Mouse (Mus musculus): ENCODE data around the gene Bmp3. TPM values are rescaled to one million over a fixed set of nuclear protein-coding genes. Genes with fewer than 3 reads are reported as not detected.

Bmp3 gene
- 47.7 and 58.2 TPM in 2 replicates for polyA plus RNA-seq (2015; fragmentation: Nextera tagmentation; extraction: Ambion mirVana)

DNA sequence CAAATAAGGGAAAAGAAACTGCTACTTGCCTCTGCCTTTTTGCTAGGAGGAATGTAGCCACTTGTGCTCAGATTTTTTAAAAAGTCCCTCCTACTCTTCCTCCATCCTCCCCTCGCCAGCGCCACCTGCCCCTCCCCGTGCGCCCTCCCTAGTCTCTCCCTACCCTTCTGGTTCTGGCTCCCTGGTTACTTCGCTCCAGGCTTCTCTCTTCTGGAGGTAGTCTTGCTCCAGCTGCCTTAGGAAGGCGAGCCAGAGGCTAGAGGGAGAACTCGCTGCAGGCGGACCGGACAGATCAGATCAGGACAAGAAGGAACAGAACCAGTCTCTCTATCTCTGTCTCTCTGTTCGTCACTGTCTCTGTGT, at the start of gene Bmp3:
Gene Bmp3, plus strand, starts transcription at position 152 of the 363 bp plus-strand sequence.

Other genes with a start within 250 kb of the Bmp3 start
- 0.87 and 1.2 TPM in 2 replicates for gene Prkg2, start 182.9 kb downstream of the Bmp3 start, polyA plus RNA-seq (2015; fragmentation: Nextera tagmentation; extraction: Ambion mirVana)

All from urinary bladder, postnatal 0 days (tissue).